Mouse (Mus musculus): ENCODE measurements at regions not wholly inside any gene's neighbourhood (a gene's known extent, or its start where the extent isn't known, plus 50 kb on each side); places are given as distances from the start of the nearest gene placed in this dataset.
A peak's percentile ranks its signal among the peaks of the same experiment; 100 is the strongest.

DNA sequence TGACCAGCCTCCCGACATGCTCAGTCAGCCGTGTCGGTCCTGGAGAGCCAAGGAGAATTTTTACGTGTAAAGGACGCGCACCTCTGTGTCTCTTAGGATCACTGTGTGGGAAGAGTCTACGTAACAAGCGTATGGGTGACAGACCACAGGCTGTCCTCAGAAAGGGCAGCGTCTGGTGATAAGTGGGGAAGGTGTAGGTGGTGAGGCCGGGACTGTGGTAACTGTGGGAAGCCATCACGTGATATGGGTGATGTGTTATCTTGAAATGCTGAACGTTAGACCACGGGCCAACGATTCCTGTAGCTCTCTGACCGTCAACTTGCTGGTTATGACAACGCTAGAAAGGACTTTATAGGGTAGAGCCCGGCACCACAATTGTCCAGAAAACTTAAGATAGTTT lies 235.3 kb upstream of the Adgrl2 start:
- DNase-seq (ENCODE audit: low spot score in 2 of 2) = no peak

DNA sequence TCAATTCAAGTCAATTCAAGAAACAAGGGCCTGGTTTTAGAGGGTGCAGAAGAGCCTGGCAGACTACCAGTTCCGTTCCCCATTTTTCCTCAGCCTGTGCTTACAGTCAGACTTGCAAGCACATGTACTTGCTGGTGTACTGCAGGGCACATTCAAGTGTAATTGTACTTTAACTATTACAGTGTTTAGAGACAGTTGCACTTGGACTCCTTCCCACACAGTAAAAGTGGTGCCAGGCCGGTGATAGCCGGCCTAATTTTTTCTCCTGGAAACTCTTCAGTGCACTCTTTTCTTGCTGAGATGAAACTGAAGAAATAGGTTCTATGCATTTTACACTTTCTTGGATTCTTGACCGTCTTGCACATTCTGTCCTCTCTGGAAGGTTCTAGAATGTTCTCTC lies 233.9 kb upstream of the Adgrl2 start:
- DNase-seq (ENCODE audit: low spot score in 2 of 2) = no peak

- no peak for DNase-seq (ENCODE audit: low spot score in 2 of 2)
Measured at GRCm38 (mm10) chr3:149223776-149224175, 233.4 kb upstream of the Adgrl2 start.

DNA sequence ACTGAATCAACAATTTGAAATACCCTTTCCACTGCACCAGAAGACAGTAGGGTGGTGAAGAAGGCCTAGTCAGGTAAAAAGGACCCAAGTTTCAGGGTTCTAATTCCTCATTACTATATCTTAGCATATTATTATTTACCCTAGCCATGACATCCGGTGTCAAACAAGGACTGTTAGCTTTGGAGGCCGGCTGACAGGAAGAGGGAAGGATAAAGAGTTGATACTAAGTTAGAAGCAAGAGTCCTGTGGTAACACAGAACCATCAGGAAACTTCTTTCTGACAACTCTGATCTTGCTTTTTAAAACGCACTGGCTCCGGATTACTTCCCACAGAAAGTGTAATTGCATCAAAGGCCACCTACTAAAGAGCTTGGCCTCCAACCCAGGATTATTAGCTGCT lies 230.6 kb upstream of the Adgrl2 start:
- no peak for DNase-seq (ENCODE audit: low spot score in 2 of 2)

- no peak for DNase-seq (ENCODE audit: low spot score in 2 of 2)
Measured at GRCm38 (mm10) chr3:149220304-149220951, 230.1 kb upstream of the Adgrl2 start.

GRCm38 (mm10) chr3:149219381-149220303 lies 229.3 kb upstream of the Adgrl2 start:
- no peak for DNase-seq (ENCODE audit: low spot score in 2 of 2)

DNA sequence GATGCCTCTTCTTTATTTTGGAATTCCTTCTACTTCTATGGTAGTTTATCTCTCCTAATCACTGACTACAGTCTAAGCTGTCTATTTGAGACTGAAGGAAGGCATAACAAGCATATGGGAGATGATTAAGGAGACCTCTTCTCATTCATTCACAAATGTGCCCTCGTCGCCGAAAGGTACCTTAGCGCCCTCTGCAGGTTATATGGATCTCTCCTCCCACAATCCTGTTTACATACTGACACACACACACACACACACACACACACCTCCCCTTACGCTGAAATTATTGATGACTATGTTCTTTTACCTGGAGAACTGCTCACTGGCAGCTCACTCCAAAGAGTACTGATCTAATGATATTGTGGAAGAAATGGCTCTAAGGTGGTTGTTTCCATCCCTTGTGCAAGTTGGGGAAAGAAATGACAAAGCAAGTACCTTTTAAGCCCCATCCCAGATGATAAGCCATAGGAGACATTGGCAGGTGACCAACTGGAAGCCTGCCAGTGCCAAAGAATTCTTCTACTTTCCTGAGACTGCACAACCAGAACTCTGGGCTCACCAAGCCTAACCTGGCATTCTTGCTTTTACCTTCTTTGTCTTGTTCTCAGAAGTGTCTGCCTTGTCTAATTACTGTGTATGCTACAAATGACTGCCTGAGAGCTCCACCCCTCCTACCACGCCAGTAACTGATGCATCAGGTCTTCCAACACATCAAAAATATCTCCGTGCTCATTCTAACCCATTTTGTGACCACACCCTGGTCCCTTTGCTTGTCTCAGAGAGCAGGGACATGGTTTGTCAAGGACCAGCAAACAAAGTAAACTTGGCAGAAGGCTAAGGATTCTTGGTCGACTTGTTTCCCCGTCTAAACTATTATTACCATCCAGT lies 227.8 kb upstream of the Adgrl2 start:
- DNase-seq (ENCODE audit: low spot score in 2 of 2) = no peak

DNA sequence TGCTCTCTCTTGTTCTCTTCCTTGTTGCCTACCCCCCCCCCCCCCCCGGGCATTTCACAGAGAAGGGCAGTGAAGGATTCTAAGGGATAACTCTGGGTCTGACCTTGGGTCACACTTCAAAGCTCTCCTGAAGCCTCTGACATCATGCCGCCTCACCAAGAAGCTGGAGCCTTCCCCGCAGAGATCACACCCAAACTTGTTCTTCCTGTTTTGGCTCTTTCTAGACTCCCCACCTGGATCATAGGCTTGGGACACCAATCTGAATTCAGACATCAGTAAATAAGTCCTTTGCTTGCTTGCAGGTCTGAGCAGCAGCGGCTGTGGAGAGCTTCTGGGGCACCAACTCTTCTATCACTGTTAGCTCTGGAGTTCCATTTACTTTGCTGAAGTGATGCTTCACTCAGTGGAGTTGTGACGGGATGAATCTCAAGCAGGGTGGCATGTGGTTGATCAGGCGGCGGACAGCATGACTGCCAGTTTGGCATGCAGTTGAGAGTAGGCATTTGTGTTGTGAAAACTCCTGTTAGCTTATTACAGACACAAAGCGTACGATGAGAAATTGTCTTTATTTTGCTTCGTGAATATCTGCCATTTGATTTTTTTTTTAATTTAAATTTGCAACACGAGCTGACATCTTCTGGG lies 226.5 kb upstream of the Adgrl2 start:
- DNase-seq (ENCODE audit: low spot score in 2 of 2) = peak in 1 of 2 experiments; percentile 61

DNA sequence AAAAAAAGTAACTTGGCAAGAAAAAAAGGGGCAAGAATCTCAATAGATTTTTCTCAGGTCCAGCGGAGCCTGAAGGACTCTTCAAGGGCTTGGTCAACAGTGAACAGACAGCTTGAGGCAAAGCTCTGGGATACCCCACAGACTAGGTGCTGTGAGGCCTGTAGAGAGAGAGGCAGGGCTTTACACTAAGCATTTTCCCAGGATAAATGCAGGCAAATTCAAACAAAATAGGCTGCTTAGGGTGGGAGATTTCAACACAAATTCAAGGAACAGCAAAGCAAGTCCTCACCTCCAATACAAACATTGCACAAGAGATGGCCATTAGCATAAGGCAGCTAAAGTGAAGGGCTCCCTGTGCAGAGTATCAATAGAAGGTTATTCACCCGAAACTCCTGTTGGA lies 225.3 kb upstream of the Adgrl2 start:
- DNase-seq (ENCODE audit: low spot score in 2 of 2) = no peak

- no peak for DNase-seq (ENCODE audit: low spot score in 2 of 2)
Measured at GRCm38 (mm10) chr3:149211909-149212308, 221.6 kb upstream of the Adgrl2 start.

GRCm38 (mm10) chr3:149209260-149209659 lies 218.9 kb upstream of the Adgrl2 start:
- no peak for DNase-seq (ENCODE audit: low spot score in 2 of 2)

GRCm38 (mm10) chr3:149203451-149203850 lies 213.1 kb upstream of the Adgrl2 start:
- DNase-seq (ENCODE audit: low spot score in 2 of 2) = no peak

GRCm38 (mm10) chr3:149196477-149197185 lies 206.3 kb upstream of the Adgrl2 start:
- DNase-seq (ENCODE audit: low spot score in 2 of 2) = no peak

DNA sequence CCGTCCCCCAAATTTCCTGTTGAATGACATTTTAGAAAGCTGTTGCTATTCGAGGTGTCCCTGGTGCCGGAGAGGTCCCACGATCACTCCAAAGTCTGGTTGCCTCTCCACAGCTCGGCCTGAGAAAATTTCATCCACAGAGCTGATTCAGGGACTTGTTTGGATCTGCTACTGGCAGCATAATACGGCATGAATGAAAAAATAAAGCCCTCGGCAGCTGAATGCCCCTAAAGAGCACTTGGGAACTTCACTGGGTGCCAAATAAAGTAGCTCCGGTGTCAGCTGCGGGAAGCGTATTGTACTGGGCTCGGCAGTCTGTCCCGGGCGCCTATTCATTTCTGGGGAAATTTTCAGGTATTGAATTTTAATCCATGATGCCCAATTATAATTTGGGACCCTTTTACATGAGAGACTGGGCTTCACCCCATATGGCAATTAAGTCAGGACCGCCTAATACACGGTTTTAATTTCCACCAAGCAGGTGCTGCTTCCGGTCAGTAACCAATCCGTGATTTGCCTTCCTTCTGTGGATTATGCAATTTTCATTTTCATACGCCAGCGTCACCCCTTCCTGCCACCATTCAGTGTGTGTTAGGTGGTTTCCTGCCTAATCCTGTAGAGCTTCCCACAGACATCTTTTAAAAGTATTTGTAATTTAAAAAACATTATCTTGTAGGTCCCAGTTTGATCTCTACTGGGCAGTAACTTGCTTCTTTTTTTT lies 200.7 kb upstream of the Adgrl2 start:
- DNase-seq (ENCODE audit: low spot score in 2 of 2) = no peak

GRCm38 (mm10) chr3:149184136-149184551 lies 193.8 kb upstream of the Adgrl2 start:
- no peak for DNase-seq (ENCODE audit: low spot score in 2 of 2)

DNA sequence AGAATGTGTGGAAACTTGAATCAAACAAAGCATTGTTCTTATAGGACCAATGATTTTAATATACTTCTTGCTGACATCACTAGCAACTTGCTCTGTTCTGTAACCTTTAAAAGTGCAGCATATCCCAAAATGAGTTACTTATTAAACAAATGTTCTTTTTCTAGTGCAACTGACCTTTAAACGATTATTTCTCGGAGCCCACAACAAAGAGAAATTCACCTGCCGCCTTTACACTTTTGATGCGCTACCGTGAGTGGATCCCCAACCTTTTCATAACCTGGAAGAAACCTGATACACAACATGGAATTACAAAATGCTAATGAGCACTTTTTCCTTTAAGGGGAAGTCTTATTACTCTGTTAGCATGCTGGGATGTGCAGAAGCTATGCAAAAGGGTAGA lies 191.7 kb upstream of the Adgrl2 start:
- no peak for DNase-seq (ENCODE audit: low spot score in 2 of 2)

DNA sequence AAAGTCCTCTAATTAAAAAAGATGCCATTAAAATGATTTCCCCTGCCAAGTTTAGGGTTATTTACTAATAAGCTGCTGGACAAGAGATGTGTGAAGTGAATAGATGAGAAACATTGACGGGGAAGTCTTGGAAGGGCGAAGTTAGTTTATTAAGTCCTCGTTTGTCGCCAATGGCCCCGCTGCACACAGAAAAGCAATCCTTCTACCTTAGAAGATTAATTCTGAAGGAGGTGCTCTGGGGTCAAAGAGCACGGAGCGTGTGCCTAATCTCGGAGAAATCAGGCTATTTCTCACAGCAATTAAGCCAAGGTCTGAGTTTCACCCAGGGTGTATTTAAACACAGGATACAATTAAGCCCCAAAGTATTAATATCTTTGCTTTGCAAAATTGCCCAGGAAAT lies 189.8 kb upstream of the Adgrl2 start:
- no peak for DNase-seq (ENCODE audit: low spot score in 2 of 2)

- DNase-seq (ENCODE audit: low spot score in 2 of 2) = no peak
Measured at GRCm38 (mm10) chr3:149179486-149180116, 189.2 kb upstream of the Adgrl2 start.

DNA sequence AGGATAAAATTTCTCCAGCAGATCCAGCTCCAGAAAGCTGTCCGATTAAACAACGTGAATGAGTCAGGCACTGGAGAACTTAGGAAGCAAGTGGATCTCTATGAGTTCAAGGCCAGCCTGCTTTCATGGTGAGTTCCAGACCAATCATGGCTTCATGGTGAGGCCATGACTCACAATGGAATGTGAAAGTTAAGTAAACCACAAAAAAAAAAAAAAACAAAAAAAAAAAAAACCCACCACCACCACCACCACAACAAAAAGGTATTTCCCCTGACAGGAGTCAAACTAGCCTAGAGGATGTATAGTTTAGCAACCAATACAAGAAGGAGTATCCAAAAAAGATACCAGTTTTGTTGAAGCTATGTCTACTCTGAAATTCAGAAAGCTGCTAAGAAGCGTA lies 188.5 kb upstream of the Adgrl2 start:
- DNase-seq (ENCODE audit: low spot score in 2 of 2) = no peak
